ENCODE assay signal across 9 mouse cellular contexts in genomic region chr4:108348256-108348875, GRCm38 (mm10). TPM values are rescaled to one million over a fixed set of nuclear protein-coding genes. Genes with fewer than 3 reads are reported as not detected.
A peak's percentile ranks its signal among the peaks of the same experiment; 100 is the strongest.
DNase-seq lines count a peak whose midpoint lies in the region; ATAC-seq lines count a peak whose summit lies in the region.
"Had no signal": no experiment of that assay in that cellular context is flagged by ENCODE, and none has a peak within 500 bp of the region (broad histone marks: within the 10 kb centered on the region; RNA-seq: fewer than 3 reads in every experiment).

No protein-coding gene starts in this region.

- no peak for DNase-seq in hindbrain, embryonic 14.5 days (ENCODE audit: low spot score)
- DNase-seq in embryo, embryonic 11 days: peak; percentile 68
- no peak for DNase-seq in right cerebral cortex, postnatal 36 days (ENCODE audit: low spot score in 2 of 2)
- no peak for DNase-seq in urinary bladder, adult 2 months (ENCODE audit: low spot score)

- no peak overlapping the region for H3K4me3 ChIP-seq in hindbrain, embryonic 12.5 days
- no peak overlapping the region for H3K4me3 ChIP-seq in hindbrain, embryonic 14.5 days (replicated peaks; ENCODE audit: low read length)
- no peak overlapping the region for H3K4me3 ChIP-seq in heart, embryonic 14.5 days (ENCODE audit: control insufficient read depth in 1 of 2, insufficient read depth in 1 of 2, low read depth in 1 of 2, low read length in 2 of 2)
- no peak overlapping the region for H3K4me3 ChIP-seq in liver, embryonic 16.5 days (ENCODE audit: low read depth, low read length)

- no peaks in the 10 kb centered on the region for H3K27me3 ChIP-seq in hindbrain, embryonic 12.5 days
- no peaks in the 10 kb centered on the region for H3K27me3 ChIP-seq in hindbrain, embryonic 14.5 days (ENCODE audit: control insufficient read depth, insufficient read depth, low read length)
- no peaks in the 10 kb centered on the region for H3K27me3 ChIP-seq in heart, embryonic 14.5 days (ENCODE audit: control insufficient read depth, insufficient read depth, low read length)
- H3K27me3 ChIP-seq in liver, embryonic 16.5 days (ENCODE audit: control insufficient read depth, insufficient read depth, low read depth, low read length): no peaks in the 10 kb centered on the region

- H3K9ac ChIP-seq in hindbrain, embryonic 12.5 days: no peak overlapping the region
- H3K9ac ChIP-seq in hindbrain, embryonic 14.5 days: no peak overlapping the region
- H3K9ac ChIP-seq in heart, embryonic 14.5 days (ENCODE audit: low read length): peak overlapping the region; percentile 23; the same call in 1 of the 2 replicates
- no peak overlapping the region for H3K9ac ChIP-seq in liver, embryonic 16.5 days (ENCODE audit: low read depth, low read length)

- peaks cover 43% of the 10 kb centered on the region for H3K4me1 ChIP-seq in hindbrain, embryonic 12.5 days
- H3K4me1 ChIP-seq in hindbrain, embryonic 14.5 days (replicated peaks; ENCODE audit: control insufficient read depth, insufficient read depth, low read length): peaks cover 13% of the 10 kb centered on the region
- peaks cover 29 to 42% of the 10 kb centered on the region in 2 experiments for H3K4me1 ChIP-seq in heart, embryonic 14.5 days (ENCODE audit: control insufficient read depth in 2 of 2, insufficient read depth in 2 of 2, low read length in 2 of 2)
- peaks cover 17% of the 10 kb centered on the region for H3K4me1 ChIP-seq in liver, embryonic 16.5 days (ENCODE audit: control insufficient read depth, low read depth, low read length)

- no peak for ATAC-seq in hindbrain, embryonic 12.5 days (ENCODE audit: low FRiP score)
- no peak for ATAC-seq in hindbrain, embryonic 14.5 days (ENCODE audit: low FRiP score)
- peak; percentile 44; the same call in 1 of the 2 replicates for ATAC-seq in heart, embryonic 14.5 days (ENCODE audit: insufficient number of reproducible peaks, insufficient read depth, low FRiP score, low read depth)
- peak; percentile 30 for ATAC-seq in liver, embryonic 16.5 days (ENCODE audit: low read depth)
- ATAC-seq in erythroblast, adult 5-6 weeks (replicated peaks; ENCODE audit: low FRiP score, poor library complexity, severe bottlenecking): no peak

- peak overlapping the region; percentile 57 for H3K27ac ChIP-seq in hindbrain, embryonic 12.5 days
- no peak overlapping the region for H3K27ac ChIP-seq in hindbrain, embryonic 14.5 days
- peak overlapping the region; percentile 59 to 84 for H3K27ac ChIP-seq in heart, embryonic 14.5 days (replicated peaks in 1 of 2; ENCODE audit: control insufficient read depth in 1 of 2, insufficient read depth in 1 of 2, low read depth in 2 of 2, low read length in 2 of 2)
- H3K27ac ChIP-seq in liver, embryonic 16.5 days (ENCODE audit: low read length): peak overlapping the region; percentile 56; the same call in 1 of the 2 replicates

- H3K36me3 ChIP-seq in hindbrain, embryonic 12.5 days: no peaks in the 10 kb centered on the region
- no peaks in the 10 kb centered on the region for H3K36me3 ChIP-seq in hindbrain, embryonic 14.5 days (replicated peaks; ENCODE audit: control insufficient read depth, insufficient read depth)
- no peaks in the 10 kb centered on the region for H3K36me3 ChIP-seq in heart, embryonic 14.5 days (ENCODE audit: control insufficient read depth, insufficient read depth, low read length)
- H3K36me3 ChIP-seq in liver, embryonic 16.5 days (ENCODE audit: control insufficient read depth, insufficient read depth): no peaks in the 10 kb centered on the region

- WGBS in hindbrain, embryonic 12.5 days: 58% methylated on average over 5 of the region's 5 CpGs
- 69% methylated on average over 5 of the region's 5 CpGs for WGBS in hindbrain, embryonic 14.5 days
- 20% methylated on average over 5 of the region's 5 CpGs for WGBS in heart, embryonic 14.5 days
- WGBS in liver, embryonic 16.5 days (ENCODE audit: insufficient replicate concordance): 29% methylated on average over 5 of the region's 5 CpGs

- H3K9me3 ChIP-seq in hindbrain, embryonic 12.5 days (replicated peaks): no peaks in the 10 kb centered on the region
- no peaks in the 10 kb centered on the region for H3K9me3 ChIP-seq in hindbrain, embryonic 14.5 days (ENCODE audit: control insufficient read depth, low read length)
- H3K9me3 ChIP-seq in heart, embryonic 14.5 days (ENCODE audit: control insufficient read depth, low read length): no peaks in the 10 kb centered on the region
- H3K9me3 ChIP-seq in liver, embryonic 16.5 days (replicated peaks; ENCODE audit: control insufficient read depth, low read length): no peaks in the 10 kb centered on the region

- no peak overlapping the region for H3K4me2 ChIP-seq in hindbrain, embryonic 12.5 days (replicated peaks)
- H3K4me2 ChIP-seq in hindbrain, embryonic 14.5 days (replicated peaks): no peak overlapping the region
- no peak overlapping the region for H3K4me2 ChIP-seq in heart, embryonic 14.5 days (ENCODE audit: low read length)
- no peak overlapping the region for H3K4me2 ChIP-seq in liver, embryonic 16.5 days (ENCODE audit: low read depth, low read length)

RNA-seq across cellular contexts. Expression of gene Coa7, which starts 20.4 kb away (rescaled TPM):
- 46.6 and 56.9 TPM in 2 replicates for polyA plus RNA-seq in hindbrain, embryonic 12.5 days (2016; fragmentation: Nextera tagmentation; extraction: Ambion mirVana)
- polyA plus RNA-seq in hindbrain, embryonic 14.5 days (2014; fragmentation: Nextera tagmentation; extraction: Ambion mirVana): 43.8 and 47.9 TPM in 2 replicates
- 47.4 and 48.9 TPM in 2 replicates for polyA plus RNA-seq in heart, embryonic 14.5 days (2014; fragmentation: Nextera tagmentation; extraction: Ambion mirVana)
- polyA plus RNA-seq in liver, embryonic 16.5 days (2015; fragmentation: Nextera tagmentation; extraction: Ambion mirVana): 20.5 and 26.3 TPM in 2 replicates
- polyA plus RNA-seq in urinary bladder, adult 2 months (2012; rRNA removed): 11.9 and 12.3 TPM in 2 replicates
- total RNA-seq in erythroblast, adult 5-6 weeks (2015; ENCODE audit: low replicate concordance): 0.38 and 14.2 TPM in 2 replicates
- total RNA-seq in erythroblast, adult 5-6 weeks (2017; ENCODE audit: low replicate concordance): 0.51 and 0.70 TPM in 2 replicates

RNA-seq across cellular contexts. Expression of gene Shisal2a, which starts 34.8 kb away (rescaled TPM):
- 3.5 and 5.2 TPM in 2 replicates for polyA plus RNA-seq in hindbrain, embryonic 12.5 days (2016; fragmentation: Nextera tagmentation; extraction: Ambion mirVana)
- 5.5 and 7.6 TPM in 2 replicates for polyA plus RNA-seq in hindbrain, embryonic 14.5 days (2014; fragmentation: Nextera tagmentation; extraction: Ambion mirVana)
- 1.1 and 2.0 TPM in 2 replicates for polyA plus RNA-seq in heart, embryonic 14.5 days (2014; fragmentation: Nextera tagmentation; extraction: Ambion mirVana)
- polyA plus RNA-seq in liver, embryonic 16.5 days (2015; fragmentation: Nextera tagmentation; extraction: Ambion mirVana): 0.15 and 0.16 TPM in 2 replicates
- 0.15 TPM in 1 of 2 replicates, not detected in the other for polyA plus RNA-seq in urinary bladder, adult 2 months (2012; rRNA removed)
- not detected in 2 replicates for total RNA-seq in erythroblast, adult 5-6 weeks (2015; ENCODE audit: low replicate concordance)
- not detected in 2 replicates for total RNA-seq in erythroblast, adult 5-6 weeks (2017; ENCODE audit: low replicate concordance)
- polyA plus RNA-seq: testis, adult 2 months had no signal

RNA-seq across cellular contexts. Expression of gene Zyg11b, which starts 47.5 kb away (rescaled TPM):
- 31.9 and 32.2 TPM in 2 replicates for polyA plus RNA-seq in hindbrain, embryonic 12.5 days (2016; fragmentation: Nextera tagmentation; extraction: Ambion mirVana)
- polyA plus RNA-seq in hindbrain, embryonic 14.5 days (2014; fragmentation: Nextera tagmentation; extraction: Ambion mirVana): 45.3 and 46.0 TPM in 2 replicates
- 10.3 and 10.7 TPM in 2 replicates for polyA plus RNA-seq in heart, embryonic 14.5 days (2014; fragmentation: Nextera tagmentation; extraction: Ambion mirVana)
- 2.3 and 3.1 TPM in 2 replicates for polyA plus RNA-seq in liver, embryonic 16.5 days (2015; fragmentation: Nextera tagmentation; extraction: Ambion mirVana)
- polyA plus RNA-seq in urinary bladder, adult 2 months (2012; rRNA removed): 15.3 and 17.4 TPM in 2 replicates
- 3.8 and 4.0 TPM in 2 replicates for total RNA-seq in erythroblast, adult 5-6 weeks (2015; ENCODE audit: low replicate concordance)
- total RNA-seq in erythroblast, adult 5-6 weeks (2017; ENCODE audit: low replicate concordance): 3.8 and 3.9 TPM in 2 replicates

RNA-seq across cellular contexts. Expression of gene Gpx7, which starts 58.4 kb away (rescaled TPM):
- polyA plus RNA-seq in hindbrain, embryonic 12.5 days (2016; fragmentation: Nextera tagmentation; extraction: Ambion mirVana): 58.2 and 59.8 TPM in 2 replicates
- polyA plus RNA-seq in hindbrain, embryonic 14.5 days (2014; fragmentation: Nextera tagmentation; extraction: Ambion mirVana): 32.6 and 34.9 TPM in 2 replicates
- polyA plus RNA-seq in heart, embryonic 14.5 days (2014; fragmentation: Nextera tagmentation; extraction: Ambion mirVana): 57.7 and 68.5 TPM in 2 replicates
- 9.5 and 10.4 TPM in 2 replicates for polyA plus RNA-seq in liver, embryonic 16.5 days (2015; fragmentation: Nextera tagmentation; extraction: Ambion mirVana)
- polyA plus RNA-seq in urinary bladder, adult 2 months (2012; rRNA removed): 34.5 and 34.8 TPM in 2 replicates
- not detected in 2 replicates for total RNA-seq in erythroblast, adult 5-6 weeks (2015; ENCODE audit: low replicate concordance)
- not detected in 2 replicates for total RNA-seq in erythroblast, adult 5-6 weeks (2017; ENCODE audit: low replicate concordance)

Comparison
In these comparisons a context has a peak if more than half of its experiments do, and no peak if none do; other contexts are left out.
1. ATAC-seq: peak in heart, embryonic 14.5 days (single experiment) and liver, embryonic 16.5 days (single experiment); none in hindbrain, embryonic 12.5 days (single experiment), hindbrain, embryonic 14.5 days (single experiment) and erythroblast, adult 5-6 weeks (single experiment).